Mouse (Mus musculus) heart, postnatal 25 days (tissue): ENCODE data around the gene Mecom. TPM values are rescaled to one million over a fixed set of nuclear protein-coding genes. Genes with fewer than 3 reads are reported as not detected.

Experiments used
- DNase-seq: peaks from one replicate; pipeline ENCODE4 v3.0.0; 2022; ENCODE audit warnings: low spot score
- intact Hi-C: fragments of 180-260 bp; cut with DNase I; formaldehyde crosslinking; loops from one replicate; pipeline ENCODE4 v1.15.1; 2025
- total RNA-seq, 2 experiments: library from RNA; stranded (reverse); gene quantifications; 2 replicates each; pipeline ENCODE4 v1.2.3; 2021

Gene Mecom
- total RNA-seq, 2 experiments from 2014 or later: 18.6 to 21.2 TPM

- intact Hi-C loops: no loop called here
Measured at GRCm38 (mm10) chr3:30139678-30140077, 408.1 kb downstream of the Mecom start.

DNA sequence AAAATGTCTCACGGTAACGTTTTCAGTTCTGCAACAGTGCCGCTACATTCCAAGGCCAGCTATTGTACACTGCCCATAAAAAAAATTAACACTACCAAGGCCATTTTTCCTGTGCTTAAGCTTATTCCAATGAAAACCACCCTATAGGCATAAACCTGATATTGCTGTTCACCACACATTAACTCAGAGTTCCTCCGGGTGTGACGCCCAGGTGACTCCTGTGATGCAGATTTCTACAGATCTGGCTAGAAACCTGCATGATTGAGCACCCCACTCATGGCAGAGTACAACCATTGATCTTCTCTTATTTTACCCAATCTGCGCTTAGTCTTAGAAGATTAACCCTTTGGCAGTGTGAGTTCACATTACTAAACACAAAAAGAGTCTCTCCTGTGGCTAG is 409.2 kb downstream of the Mecom start:
- intact Hi-C loops: no loop called here
- DNase-seq: no peak

More at GRCm38 (mm10) chr3:30139678-30140077, 408.1 kb downstream of the Mecom start:
- DNase-seq: no peak

- intact Hi-C loops: no loop called here
- DNase-seq: no peak
Measured at GRCm38 (mm10) chr3:30135857-30136256, 412.0 kb downstream of the Mecom start.

- intact Hi-C loops: no loop called here
- DNase-seq: no peak
Measured at GRCm38 (mm10) chr3:30135119-30135518, 412.7 kb downstream of the Mecom start.

- intact Hi-C loops: no loop called here
- DNase-seq: no peak
Measured at GRCm38 (mm10) chr3:30132981-30133380, 414.8 kb downstream of the Mecom start.

- intact Hi-C loops: no loop called here
Measured at GRCm38 (mm10) chr3:30132370-30132769, 415.4 kb downstream of the Mecom start.

DNA sequence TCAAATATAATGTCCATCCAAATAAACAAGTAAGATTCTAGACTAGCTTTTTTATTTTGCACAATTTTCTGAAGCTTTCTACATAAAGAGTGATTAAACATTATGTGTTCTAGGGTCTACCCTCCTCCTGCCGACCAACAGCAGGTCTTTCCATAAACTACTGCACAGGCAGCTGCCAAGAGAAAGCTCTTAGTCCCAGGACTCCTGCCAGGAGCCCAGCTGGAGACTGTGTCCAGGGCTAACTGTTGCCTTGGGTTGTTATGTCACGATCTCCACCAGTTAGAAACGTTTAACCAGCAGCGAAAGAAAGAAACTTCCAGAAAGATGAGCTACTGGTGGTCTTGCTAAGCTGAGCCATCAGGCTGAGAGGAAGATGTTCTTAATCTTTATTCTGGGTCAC is 417.3 kb downstream of the Mecom start:
- intact Hi-C loops: no loop called here
- peak; percentile 60 for DNase-seq

More at GRCm38 (mm10) chr3:30132370-30132769, 415.4 kb downstream of the Mecom start:
- no peak for DNase-seq

DNA sequence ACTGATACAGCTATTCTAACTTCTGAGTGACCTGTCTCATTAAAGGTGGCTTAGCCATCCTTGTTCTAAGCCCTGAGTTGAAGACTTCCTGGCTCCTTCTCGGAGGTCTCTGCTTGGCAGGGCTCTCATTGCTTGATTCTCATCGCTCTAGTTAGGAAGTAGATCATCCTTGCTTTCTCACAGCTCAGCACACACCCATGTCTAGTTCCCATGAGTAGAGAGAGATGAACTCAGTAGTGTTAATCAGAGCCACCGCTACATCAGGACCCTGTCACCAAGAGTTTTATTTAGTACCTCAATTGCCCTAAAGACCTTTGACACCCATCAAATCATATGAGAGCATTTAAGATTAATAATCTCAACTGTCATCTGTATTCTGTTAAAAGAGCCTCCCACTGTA is 425.2 kb downstream of the Mecom start:
- intact Hi-C loops: no loop called here
- DNase-seq: no peak

DNA sequence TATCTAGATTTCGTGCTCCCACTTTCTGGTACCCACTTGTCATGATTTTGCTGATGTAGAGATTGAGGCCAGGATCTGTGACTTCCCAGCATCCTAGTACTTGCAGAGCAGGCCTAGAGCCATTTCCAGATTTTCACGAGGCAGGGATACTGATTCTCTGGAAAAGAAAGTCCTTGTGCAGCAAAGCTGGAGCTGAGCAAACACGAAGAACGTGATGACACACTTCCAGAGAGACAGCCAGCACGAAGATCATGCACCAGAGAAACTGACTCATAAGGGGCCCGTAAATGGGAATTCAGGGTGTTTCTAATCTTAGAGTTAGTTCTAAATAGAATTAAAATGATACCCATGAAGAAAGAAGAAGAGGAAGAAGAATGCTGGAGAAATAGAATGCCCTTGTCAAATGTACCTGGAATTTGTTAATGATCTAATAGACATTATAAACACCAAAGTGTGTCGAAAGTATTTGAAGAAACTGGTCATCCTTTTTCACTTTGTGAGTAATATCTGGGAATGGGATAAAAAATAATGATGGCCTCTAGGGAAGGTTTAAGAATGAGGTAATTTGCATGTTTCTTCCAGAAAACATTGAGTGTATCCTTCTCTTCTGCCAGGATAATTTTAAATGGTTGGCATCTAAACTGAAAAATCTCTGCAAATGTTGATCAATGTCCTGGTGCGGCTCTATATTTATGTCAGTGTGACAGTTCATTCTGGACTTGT is 426.9 kb downstream of the Mecom start:
- no peak for DNase-seq
- intact Hi-C loops: no loop called here

DNA sequence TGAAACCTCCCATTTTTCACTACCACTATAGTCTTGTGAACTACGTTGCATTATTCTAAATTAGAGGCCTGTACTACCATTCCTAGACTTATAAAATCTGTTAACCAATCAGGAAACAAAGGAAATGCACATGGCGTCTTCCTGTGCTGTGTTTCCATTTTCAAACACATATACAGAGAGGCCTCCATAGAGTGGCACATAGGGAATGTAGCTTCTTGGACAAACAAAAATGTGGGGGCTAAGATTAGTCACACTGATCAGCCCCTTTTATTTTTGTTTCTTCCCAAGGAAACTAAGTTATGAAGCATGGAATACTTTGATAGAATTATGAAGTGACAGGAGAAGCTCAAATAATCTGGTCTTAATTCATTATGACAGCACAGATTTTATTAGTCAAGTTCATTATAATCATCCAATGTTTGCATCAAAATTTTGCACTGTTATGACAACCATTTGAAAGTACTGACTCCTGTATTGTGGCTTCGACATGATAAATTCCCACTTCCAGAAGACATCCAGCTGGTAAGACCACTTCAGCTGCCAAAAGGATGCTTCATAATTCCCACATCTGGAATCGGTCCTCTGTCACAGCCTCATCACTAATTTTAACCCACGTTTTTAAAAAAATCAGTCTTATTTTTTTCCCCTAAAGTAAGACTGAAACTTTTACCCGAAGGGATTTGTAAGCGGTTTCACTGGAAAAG is 429.1 kb downstream of the Mecom start:
- DNase-seq: no peak
- intact Hi-C loops: no loop called here

GRCm38 (mm10) chr3:30113249-30113770 is 434.5 kb downstream of the Mecom start:
- DNase-seq: no peak
- intact Hi-C loops: no loop called here

DNA sequence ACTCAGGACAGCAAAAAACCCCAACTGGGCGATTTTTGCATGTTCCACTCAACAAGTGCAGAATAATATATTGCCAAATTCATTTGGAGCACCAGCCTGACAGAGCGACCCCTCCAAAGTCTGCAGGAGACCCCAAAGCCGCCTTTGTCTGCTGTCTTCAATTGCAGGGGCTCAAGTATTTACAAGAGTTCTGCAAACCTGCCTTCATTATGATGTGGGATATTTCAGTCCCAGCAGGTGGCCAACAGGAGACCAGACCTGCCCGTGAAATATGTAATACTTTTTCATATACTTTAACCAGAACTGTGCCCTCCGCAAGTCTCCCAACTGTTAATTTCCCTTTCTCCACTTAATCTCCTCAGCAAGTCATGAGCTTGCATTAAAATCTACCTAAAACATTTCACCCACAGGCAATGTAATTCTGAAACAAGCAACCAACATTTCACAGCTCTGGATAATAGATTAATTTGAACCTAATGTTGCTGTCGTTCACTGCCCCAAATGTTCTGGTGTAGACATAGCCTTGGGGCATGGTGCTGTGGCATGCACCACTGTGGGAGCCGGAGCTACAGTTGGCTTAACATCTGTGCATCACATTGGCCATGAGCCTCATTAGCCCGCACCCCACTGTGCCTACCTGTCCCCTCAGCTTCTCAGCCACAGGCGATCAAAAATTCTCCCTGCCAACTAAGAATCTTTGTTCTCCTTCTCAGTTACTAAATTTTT is 439.7 kb downstream of the Mecom start:
- intact Hi-C loops: loop anchor here (5.0 to 10.0 kb wide), 2 partner anchors 93 to 399 kb away; no protein-coding TSS in a partner anchor

GRCm38 (mm10) chr3:30106481-30106880 is 441.3 kb downstream of the Mecom start:
- peak; percentile 54 for DNase-seq
- intact Hi-C loops: loop anchor here (5.0 to 10.0 kb wide), 2 partner anchors 92 to 401 kb away; no protein-coding TSS in a partner anchor

More for the DNA sequence above, 439.7 kb downstream of the Mecom start:
- DNase-seq: no peak

- no peak for DNase-seq
- intact Hi-C loops: loop anchor here (5.0 to 10.0 kb wide), 2 partner anchors 91 to 401 kb away; no protein-coding TSS in a partner anchor
Measured at GRCm38 (mm10) chr3:30105859-30106258, 441.9 kb downstream of the Mecom start.

GRCm38 (mm10) chr3:30105194-30105823 is 442.5 kb downstream of the Mecom start:
- intact Hi-C loops: loop anchor here (5.0 to 10.0 kb wide), 2 partner anchors 91 to 402 kb away; no protein-coding TSS in a partner anchor
- DNase-seq: peak; percentile 54

GRCm38 (mm10) chr3:30104515-30105098 is 443.2 kb downstream of the Mecom start:
- intact Hi-C loops: loop anchor here (5.0 to 10.0 kb wide), 2 partner anchors 90 to 403 kb away; no protein-coding TSS in a partner anchor
- no peak for DNase-seq

GRCm38 (mm10) chr3:30101146-30101545 is 446.7 kb downstream of the Mecom start:
- DNase-seq: no peak
- intact Hi-C loops: loop anchor here (10.0 kb wide), 1 partner anchor 86 kb away; no protein-coding TSS in a partner anchor

DNA sequence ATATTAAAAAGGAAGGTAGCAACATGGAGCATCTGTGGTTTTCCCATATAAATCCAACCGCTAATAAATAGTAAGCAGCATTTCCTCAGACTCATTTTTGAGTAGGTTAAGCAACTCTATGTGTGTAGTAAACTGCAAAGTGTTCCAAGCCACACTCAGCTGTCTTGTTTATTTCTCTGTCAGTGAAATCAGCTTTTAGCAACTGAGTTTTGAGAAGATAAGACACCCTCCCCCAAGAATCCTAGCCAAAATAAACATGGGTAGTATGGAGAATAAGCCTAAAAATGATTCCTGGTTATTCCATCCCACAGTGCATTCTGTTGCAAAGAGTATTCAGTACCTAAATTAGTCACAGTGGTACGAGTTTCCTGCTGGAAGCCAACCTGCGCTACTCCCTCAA is 450.1 kb downstream of the Mecom start:
- DNase-seq: no peak
- intact Hi-C loops: no loop called here

DNA sequence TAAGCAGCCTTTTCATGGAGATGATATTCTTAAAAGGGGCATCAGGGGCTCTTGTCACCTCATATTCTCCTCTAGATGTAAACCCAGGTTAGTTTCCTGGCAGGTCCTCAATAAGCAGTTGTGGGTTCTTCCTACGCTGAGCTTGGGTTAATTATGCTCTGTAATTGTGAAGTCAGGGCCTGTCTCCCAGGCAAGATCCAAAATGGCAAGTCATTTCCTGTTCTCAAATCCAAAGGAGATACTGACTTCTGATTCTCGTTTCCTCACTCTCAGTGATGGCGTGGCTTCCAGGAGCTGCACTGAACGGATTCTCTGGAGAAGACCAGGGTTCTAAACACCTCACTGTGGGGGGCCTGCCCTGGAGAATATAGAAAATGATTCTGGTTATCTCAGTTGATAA is 450.7 kb downstream of the Mecom start:
- intact Hi-C loops: no loop called here

More for the DNA sequence above, 450.7 kb downstream of the Mecom start:
- DNase-seq: no peak
